Mouse (Mus musculus): ENCODE results near the gene Pdlim5. TPM values are rescaled to one million over a fixed set of nuclear protein-coding genes. Genes with fewer than 3 reads are reported as not detected.
"Not testable (repeated sequence)": the region's sequence is repeated elsewhere in the genome, so short reads cannot be mapped to it uniquely, and the experiment has no call there.

Pdlim5 gene
- total RNA-seq (2021), result 10 to 100 TPM; 18.3 to 24.5 TPM
- long read RNA-seq, experiment 1, full-length matches to known transcripts, result 5 of 19 reads
- long read RNA-seq, experiment 1, partial matches to known transcripts, result 7 of 19 reads
- long read RNA-seq, experiment 1, other reads (novel, unspliced or antisense), result 7 of 19 reads
- long read RNA-seq, experiment 2, full-length matches to known transcripts, result 1 of 8 reads
- long read RNA-seq, experiment 2, partial matches to known transcripts, result 1 of 8 reads
- long read RNA-seq, experiment 2, other reads (novel, unspliced or antisense), result 6 of 8 reads

- peak; percentile 73 to 77 for DNase-seq (ENCODE audit: low spot score in 2 of 2)
Measured at GRCm38 (mm10) chr3:142395520-142396193, at the start of gene Pdlim5. Pdlim5 (minus strand) TSS chr3:142395696.

- no peak for DNase-seq (ENCODE audit: low spot score in 2 of 2)
Measured at GRCm38 (mm10) chr3:142443710-142444043, 48.2 kb upstream of the Pdlim5 start.

DNA sequence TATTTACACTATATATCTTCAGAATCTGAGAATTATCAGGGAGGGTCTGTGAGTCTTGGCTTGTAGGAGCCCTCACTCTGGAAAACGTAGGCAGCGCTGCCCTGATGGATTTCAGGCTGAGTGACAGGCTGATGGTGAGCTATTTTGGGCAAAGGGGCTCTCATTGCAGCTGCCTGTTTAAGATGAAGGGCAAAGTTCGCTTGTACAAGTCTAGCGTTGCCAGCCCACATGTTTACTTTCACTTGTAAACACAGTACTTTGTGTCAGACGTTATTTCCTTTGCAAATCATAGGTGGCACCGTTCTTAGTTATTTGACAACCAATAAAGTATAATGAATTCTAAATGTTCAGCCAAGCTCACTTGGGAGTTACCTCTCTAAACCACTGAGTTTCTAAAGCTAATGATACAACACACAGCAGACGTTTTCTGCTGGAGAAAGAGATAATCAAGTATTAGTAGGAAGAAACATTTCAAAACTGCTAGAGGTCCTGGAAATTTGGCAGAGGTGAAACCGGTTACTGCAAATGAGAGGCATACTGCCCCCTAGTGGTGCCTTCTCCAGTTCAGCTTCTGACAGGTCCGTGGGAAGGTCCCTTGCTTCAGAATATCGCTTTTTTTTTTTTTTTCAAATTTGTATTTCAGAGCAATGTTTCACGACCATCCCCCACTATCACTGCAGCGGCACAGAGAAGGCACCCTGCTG lies 47.7 kb upstream of the Pdlim5 start:
- DNase-seq (ENCODE audit: low spot score in 2 of 2), result peak; percentile 82 to 92

- no peak for DNase-seq (ENCODE audit: low spot score in 2 of 2)
Measured at GRCm38 (mm10) chr3:142442161-142442560, 46.7 kb upstream of the Pdlim5 start.

DNA sequence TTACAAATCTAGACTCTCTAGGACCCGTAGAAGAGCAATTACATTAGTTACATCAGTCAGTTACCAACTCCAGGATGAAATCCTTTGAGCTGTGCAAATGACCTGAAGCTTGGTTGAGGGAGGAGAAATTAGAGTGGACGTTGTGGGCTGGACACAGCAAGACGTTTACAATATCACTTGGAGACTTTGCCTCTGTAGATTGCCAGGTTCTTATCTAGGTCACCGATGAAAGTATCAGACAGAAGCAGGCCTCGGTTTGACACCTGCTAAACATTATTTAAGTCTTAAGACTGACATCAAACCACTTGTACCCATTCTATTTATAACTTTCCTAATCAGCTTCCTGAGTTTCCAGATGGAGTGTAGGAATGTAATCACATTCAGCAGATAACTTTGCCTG lies 45.6 kb upstream of the Pdlim5 start:
- no peak for DNase-seq (ENCODE audit: low spot score in 2 of 2)

GRCm38 (mm10) chr3:142440191-142440590 lies 44.7 kb upstream of the Pdlim5 start:
- no peak for DNase-seq (ENCODE audit: low spot score in 2 of 2)

- DNase-seq (ENCODE audit: low spot score in 2 of 2), result no peak
Measured at GRCm38 (mm10) chr3:142439591-142440093, 44.1 kb upstream of the Pdlim5 start.

GRCm38 (mm10) chr3:142438630-142439029 lies 43.1 kb upstream of the Pdlim5 start:
- DNase-seq (ENCODE audit: low spot score in 2 of 2), result not testable (repeated sequence)

DNA sequence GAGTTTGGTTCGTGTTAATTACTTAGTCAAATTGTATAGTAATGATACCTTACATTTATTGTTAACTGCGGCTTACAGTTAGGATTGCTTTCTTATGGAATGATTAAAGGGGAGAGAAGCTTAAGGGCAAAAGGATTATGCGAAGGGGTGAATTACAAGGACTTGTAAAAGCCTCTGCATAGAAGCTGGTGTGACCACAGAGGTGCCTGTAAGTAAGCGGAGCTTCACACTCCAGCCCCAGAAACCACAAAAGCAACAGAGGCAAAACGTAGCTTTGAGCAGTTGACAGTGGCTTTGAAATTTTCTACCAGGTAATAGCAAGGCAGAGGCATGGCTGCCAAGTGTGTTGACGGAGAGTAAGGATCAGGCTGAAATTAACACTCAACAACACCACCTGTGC lies 41.3 kb upstream of the Pdlim5 start:
- DNase-seq (ENCODE audit: low spot score in 2 of 2), result no peak

DNA sequence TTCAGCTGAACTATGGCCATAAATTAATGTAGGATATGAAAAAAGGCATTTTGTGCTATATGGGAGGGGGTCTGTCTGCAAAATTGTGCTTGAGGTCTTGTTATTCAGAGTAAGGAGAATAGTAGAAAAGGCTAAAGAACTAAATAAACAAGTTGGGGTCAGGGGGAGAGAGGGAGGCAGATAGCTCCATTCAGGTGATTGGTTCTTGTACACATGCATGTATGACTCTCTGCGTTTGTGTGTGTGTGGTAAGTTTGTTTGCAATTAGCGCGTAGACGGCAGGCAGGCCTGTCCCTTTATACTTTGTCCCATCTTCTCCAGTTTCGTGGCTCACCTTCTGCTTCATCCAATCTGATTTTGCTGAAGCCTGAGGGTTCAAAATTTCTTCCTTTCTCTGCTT lies 40.7 kb upstream of the Pdlim5 start:
- DNase-seq (ENCODE audit: low spot score in 2 of 2), result no peak

GRCm38 (mm10) chr3:142434786-142435168 lies 39.3 kb upstream of the Pdlim5 start:
- DNase-seq (ENCODE audit: low spot score in 2 of 2), result no peak

GRCm38 (mm10) chr3:142434127-142434785 lies 38.8 kb upstream of the Pdlim5 start:
- no peak for DNase-seq (ENCODE audit: low spot score in 2 of 2)

DNA sequence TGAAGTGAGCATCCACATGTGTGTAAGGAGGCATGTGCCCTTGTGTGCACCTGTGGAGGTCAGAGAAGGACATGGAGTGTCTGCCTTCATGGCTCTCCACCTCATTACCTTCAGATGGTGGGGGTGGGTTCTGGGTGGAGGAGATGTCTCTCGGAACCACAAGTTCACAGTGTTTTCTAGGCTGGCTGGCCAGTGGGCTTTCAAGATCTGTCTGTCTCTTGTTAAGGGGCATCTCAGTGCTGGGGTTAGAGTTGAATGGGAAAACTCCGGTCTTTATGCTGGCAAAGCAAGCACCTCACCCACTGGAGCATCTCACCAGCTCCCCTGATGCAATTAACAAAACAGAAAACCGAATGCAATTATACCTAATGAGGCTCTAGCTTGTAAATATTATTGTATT lies 36.0 kb upstream of the Pdlim5 start:
- DNase-seq (ENCODE audit: low spot score in 2 of 2), result no peak

GRCm38 (mm10) chr3:142430048-142430447 lies 34.6 kb upstream of the Pdlim5 start:
- DNase-seq (ENCODE audit: low spot score in 2 of 2), result no peak

DNA sequence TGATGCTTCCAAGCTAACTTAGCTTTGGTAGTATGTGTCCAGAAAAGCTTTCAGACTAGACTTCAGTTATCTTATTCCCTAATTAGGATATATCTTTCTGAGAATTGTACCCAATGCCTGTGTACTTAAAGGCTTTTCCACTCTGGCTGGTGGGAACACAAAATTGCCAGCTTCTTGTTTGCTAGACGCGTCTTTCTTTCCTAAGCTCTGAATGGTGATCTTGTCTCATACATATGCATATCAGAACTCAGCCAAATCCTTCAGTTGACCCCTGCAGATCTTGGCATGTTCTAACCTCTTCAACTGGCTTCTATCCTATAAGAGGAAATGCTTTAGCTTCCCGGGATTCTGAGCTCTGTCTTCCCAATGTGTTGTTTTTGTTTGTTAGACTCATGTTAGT lies 31.3 kb upstream of the Pdlim5 start:
- DNase-seq (ENCODE audit: low spot score in 2 of 2), result no peak

GRCm38 (mm10) chr3:142424134-142424533 lies 28.6 kb upstream of the Pdlim5 start:
- DNase-seq (ENCODE audit: low spot score in 2 of 2), result no peak

DNA sequence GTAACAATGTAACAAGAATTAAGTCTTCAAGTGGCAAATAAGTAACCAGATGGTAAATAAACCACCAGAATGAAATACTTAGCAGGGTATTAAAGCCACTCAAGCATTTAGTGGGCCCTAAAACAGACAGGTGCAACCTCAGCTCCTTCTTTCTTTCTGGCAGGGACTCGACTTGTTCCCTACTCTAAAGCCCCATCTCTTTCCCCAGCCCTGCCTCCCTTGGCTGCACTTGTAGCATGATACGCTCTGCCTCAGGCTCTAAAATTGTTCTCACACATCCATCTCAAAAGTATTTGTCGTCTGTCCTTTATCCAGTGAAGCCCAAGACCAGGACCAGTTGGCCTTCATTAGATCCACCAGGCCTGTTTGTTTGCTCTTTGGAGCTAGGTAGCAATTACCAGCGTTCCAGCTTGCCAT lies 28.0 kb upstream of the Pdlim5 start:
- no peak for DNase-seq (ENCODE audit: low spot score in 2 of 2)

- no peak for DNase-seq (ENCODE audit: low spot score in 2 of 2)
Measured at GRCm38 (mm10) chr3:142422229-142422628, 26.7 kb upstream of the Pdlim5 start.

GRCm38 (mm10) chr3:142421470-142421869 lies 26.0 kb upstream of the Pdlim5 start:
- no peak for DNase-seq (ENCODE audit: low spot score in 2 of 2)

GRCm38 (mm10) chr3:142417996-142418395 lies 22.5 kb upstream of the Pdlim5 start:
- DNase-seq (ENCODE audit: low spot score in 2 of 2), result no peak

DNA sequence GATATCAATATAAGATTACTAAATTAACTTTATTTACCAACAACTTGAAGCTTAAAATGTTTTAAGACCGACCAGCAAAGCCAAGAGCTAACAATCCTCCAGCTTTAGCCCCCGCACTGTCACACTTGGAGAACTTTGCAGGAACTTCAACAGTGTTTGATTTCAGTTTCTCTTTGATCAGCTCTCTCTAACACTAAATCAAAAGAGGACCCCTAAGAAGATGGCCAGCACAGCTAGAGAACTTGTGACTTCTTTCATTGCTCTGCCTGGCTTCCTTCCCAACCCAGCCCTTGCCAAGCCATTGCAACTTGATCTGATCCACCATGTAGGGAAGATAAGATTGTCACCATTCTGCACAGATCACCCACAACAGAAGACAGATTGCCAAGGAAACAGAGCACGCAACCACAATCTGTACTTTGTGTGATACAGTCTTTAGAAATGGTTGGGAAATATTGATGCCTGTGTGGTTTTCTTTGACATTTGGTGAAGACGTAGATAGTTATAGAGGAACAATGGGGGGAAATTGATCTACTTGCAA lies 17.9 kb upstream of the Pdlim5 start:
- DNase-seq (ENCODE audit: low spot score in 2 of 2), result no peak
